Mouse (Mus musculus) hindbrain, postnatal 0 days (tissue): ENCODE data around the gene Vps53. TPM values are rescaled to one million over a fixed set of nuclear protein-coding genes. Genes with fewer than 3 reads are reported as not detected.

ENCODE experiments used
- ATAC-seq: fragments of 200-750 bp; cut with Nextera tagmentation; 2 replicates; pipeline ENCODE4 v1.8.0; 2017; ENCODE audit warnings: mild to moderate bottlenecking, moderate TSS enrichment, moderate library complexity
- DNase-seq: peaks from one replicate; pipeline ENCODE4 v3.0.0-alpha.2; 2015; ENCODE audit warnings: low spot score
- H3K27ac ChIP-seq: fragments of 300-500 bp; sonication (generic); 2 replicates; pipeline ENCODE4 v1.5.1; 2014; ENCODE audit warnings: mild to moderate bottlenecking
- H3K27me3 ChIP-seq: fragments of 300-500 bp; sonication (generic); 2 replicates; pipeline ENCODE4 v1.6.1; 2014; ENCODE audit warnings: low read length, mixed read lengths; ENCODE audit not compliant: insufficient read depth
- H3K36me3 ChIP-seq: fragments of 300-500 bp; sonication (generic); 2 replicates; pipeline ENCODE4 v1.6.1; 2014; ENCODE audit warnings: low read length, mixed read lengths; ENCODE audit not compliant: insufficient read depth
- H3K4me1 ChIP-seq: fragments of 300-500 bp; sonication (generic); 2 replicates; pipeline ENCODE4 v1.6.1; 2014; ENCODE audit warnings: antibody characterized with exemption, low read length, mixed read lengths; ENCODE audit not compliant: insufficient read depth
- H3K4me2 ChIP-seq: fragments of 300-500 bp; sonication (generic); 2 replicates; pipeline ENCODE4 v1.6.1; 2014; ENCODE audit warnings: low read depth, mild to moderate bottlenecking, low read length, moderate library complexity, mixed read lengths
- H3K4me3 ChIP-seq: fragments of 300-500 bp; sonication (generic); 2 replicates; pipeline ENCODE4 v1.5.1; 2014; ENCODE audit warnings: low read length
- H3K9ac ChIP-seq: fragments of 300-500 bp; sonication (generic); replicated peaks from 2 replicates; pipeline ENCODE4 v1.6.1; 2014; ENCODE audit warnings: mild to moderate bottlenecking, low read length, moderate library complexity, mixed read lengths
- H3K9me3 ChIP-seq: fragments of 300-500 bp; sonication (generic); 2 replicates; pipeline ENCODE4 v1.6.1; 2016; ENCODE audit warnings: low read length, mixed read lengths
- CTCF ChIP-seq: IDR thresholded peaks from 2 replicates; pipeline ENCODE4 v1.5.1; 2016; ENCODE audit warnings: antibody characterized with exemption, control low read depth, low read depth
- WGBS: fragments of 180-500 bp; shearing (Covaris S2); extraction: QIAGEN DNeasy Blood & Tissue Kit; methylation state at CpG from one replicate; pipeline ENCODE4 v1.1.7; 2014; 5-methylcytosine and 5-hydroxymethylcytosine counted together
- polyA plus RNA-seq: library from polyadenylated mRNA; unstranded; fragments of >200 nt; fragmentation: Nextera tagmentation; extraction: Ambion mirVana; gene quantifications from 2 replicates; pipeline ENCODE4 v1.2.1, GENCODE M21; 2015
- total RNA-seq: library from RNA; depleted of rRNA; stranded (reverse); fragments of >200 nt; gene quantifications from 2 replicates; pipeline ENCODE4 v1.2.3, GENCODE M21; 2014; rRNA removed

Vps53 gene
- total RNA-seq (39.2 and 42.8 TPM in 2 replicates), polyA plus RNA-seq (58.9 and 59.0 TPM in 2 replicates)

GRCm38 (mm10) chr11:76179495-76180145 is at the start of gene Vps53, which contains the start of gene Fam57a:
Gene Vps53, minus strand, starts transcription at chr11:76179647.
Gene Fam57a, plus strand, starts transcription at chr11:76179671.
- peak; percentile 94 for DNase-seq
- under 1% methylated on average over 37 of the region's 37 CpGs for WGBS
- H3K9me3 ChIP-seq: no peaks in the 10 kb centered on the region
- no peaks in the 10 kb centered on the region for H3K4me1 ChIP-seq
- peak within 1 kb of the TSS; percentile 89 for H3K27ac ChIP-seq
- H3K4me3 ChIP-seq: peak within 1 kb of the TSS; percentile 88
- H3K4me2 ChIP-seq: peak within 1 kb of the TSS; percentile 91
- no peaks in the 10 kb centered on the region for H3K27me3 ChIP-seq
- peak within 1 kb of the TSS; percentile 81 for H3K9ac ChIP-seq
- no peaks in the 10 kb centered on the region for H3K36me3 ChIP-seq
- peak; percentile 94 for ATAC-seq
- peak; percentile 7; the same call in 1 of the 2 replicates for TF ChIP-seq CTCF

DNA sequence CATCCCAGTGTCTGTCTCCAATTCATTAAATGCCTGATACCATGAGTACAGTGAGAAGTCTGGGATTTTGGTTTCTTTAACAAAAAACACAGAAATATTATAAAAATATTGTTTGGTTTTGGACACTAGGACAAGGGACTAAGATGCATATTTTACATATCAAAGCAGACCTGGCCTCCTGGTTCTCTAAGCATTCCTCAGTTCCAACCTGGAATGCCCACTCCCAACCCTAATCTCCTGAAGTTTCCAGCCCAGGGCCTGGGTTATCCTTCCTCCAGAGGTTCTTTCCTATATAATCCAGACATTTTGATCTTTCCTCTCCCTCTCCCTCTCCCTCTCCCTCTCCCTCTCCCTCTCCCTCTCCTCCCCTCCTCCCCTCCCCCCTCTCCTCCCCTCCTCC is 45.6 kb upstream of the Vps53 start:
- Histone ChIP-seq H3K9me3 (no peaks in the 10 kb centered on the region), H3K4me2 (no peak overlapping the region), H3K36me3 (peaks cover 21% of the 10 kb centered on the region; the same call in 1 of the 2 replicates), H3K27ac (no peak overlapping the region), H3K27me3 (no peaks in the 10 kb centered on the region), H3K4me3 (no peak overlapping the region), H3K4me1 (no peaks in the 10 kb centered on the region), H3K9ac (no peak overlapping the region)
- ATAC-seq: no peak
- DNase-seq: no peak
- TF ChIP-seq CTCF: no peak

- Histone ChIP-seq H3K4me1 (no peaks in the 10 kb centered on the region), H3K36me3 (peaks cover 21% of the 10 kb centered on the region; the same call in 1 of the 2 replicates), H3K4me2 (no peak overlapping the region), H3K9ac (no peak overlapping the region), H3K4me3 (no peak overlapping the region), H3K27me3 (no peaks in the 10 kb centered on the region), H3K9me3 (no peaks in the 10 kb centered on the region), H3K27ac (no peak overlapping the region)
- no peak for DNase-seq
- ATAC-seq: no peak
- 89% methylated on average over 5 of the region's 5 CpGs for WGBS
- no peak for TF ChIP-seq CTCF
These were observed 45.2 kb upstream of the Vps53 start for GRCm38 (mm10) chr11:76224631-76225030.

DNA sequence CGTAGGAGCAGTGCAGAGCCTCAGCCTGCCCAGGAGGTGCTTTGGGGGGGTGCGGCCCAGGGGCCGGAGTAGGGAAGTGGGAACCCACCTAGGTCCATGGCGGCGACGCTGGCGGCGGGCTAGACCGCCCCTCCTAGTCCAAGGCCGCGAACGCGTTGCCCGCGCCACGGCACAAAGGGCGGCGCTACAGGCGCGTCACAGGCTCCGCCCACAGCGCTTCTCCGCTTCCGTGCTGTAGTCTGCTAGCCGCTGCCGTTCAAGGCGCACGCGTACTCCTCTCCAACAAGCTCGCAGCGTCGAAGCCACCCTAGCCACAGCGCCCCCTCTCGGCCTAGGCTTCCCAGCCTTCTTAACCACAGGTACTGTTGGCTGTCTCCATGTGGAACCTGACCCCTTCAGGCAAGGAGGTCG is 37.9 kb upstream of the Vps53 start, which contains the start of the genes Dbil5 and Gemin4:
Gene Dbil5, plus strand, starts transcription at position 219 of the 411 bp plus-strand sequence.
Gene Gemin4, minus strand, starts transcription at position 275 of the 411 bp plus-strand sequence.
- WGBS: under 1% methylated on average over 28 of the region's 35 CpGs
- 0 out of 2 replicates have a peak, but pooled peaks cover 3% of the 10 kb centered on the region for H3K4me1 ChIP-seq
- peak; percentile 99 for TF ChIP-seq CTCF
- H3K4me3 ChIP-seq: peak within 1 kb of the TSS; percentile 85
- peaks cover 19% of the 10 kb centered on the region; the same call in 1 of the 2 replicates for H3K36me3 ChIP-seq
- peak within 1 kb of the TSS; percentile 88 for H3K9ac ChIP-seq
- DNase-seq (peak; percentile 98), ATAC-seq (peak; percentile 99)
- no peaks in the 10 kb centered on the region for H3K27me3 ChIP-seq
- no peaks in the 10 kb centered on the region for H3K9me3 ChIP-seq
- peak within 1 kb of the TSS; percentile 91 for H3K27ac ChIP-seq
- H3K4me2 ChIP-seq: peak within 1 kb of the TSS; percentile 94

- H3K9me3 ChIP-seq: no peaks in the 10 kb centered on the region
- no peaks in the 10 kb centered on the region for H3K27me3 ChIP-seq
- H3K4me3 ChIP-seq: peak overlapping the region; percentile 85
- WGBS: under 1% methylated on average over 33 of the region's 33 CpGs
- no peak for TF ChIP-seq CTCF
- H3K27ac ChIP-seq: peak overlapping the region; percentile 91
- peaks cover 21% of the 10 kb centered on the region; the same call in 1 of the 2 replicates for H3K36me3 ChIP-seq
- H3K9ac ChIP-seq: peak overlapping the region; percentile 88
- peak; percentile 62 for DNase-seq
- 0 out of 2 replicates have a peak, but pooled peaks cover 3% of the 10 kb centered on the region for H3K4me1 ChIP-seq
- H3K4me2 ChIP-seq: peak overlapping the region; percentile 94
- peak; percentile 89 for ATAC-seq
These were observed 37.4 kb upstream of the Vps53 start for GRCm38 (mm10) chr11:76216681-76217389.

- Histone ChIP-seq H3K36me3 (peaks cover 17% of the 10 kb centered on the region; the same call in 1 of the 2 replicates), H3K4me3 (peak overlapping the region; percentile 85; the same call in 1 of the 2 replicates), H3K27ac (no peak overlapping the region), H3K9me3 (no peaks in the 10 kb centered on the region), H3K9ac (no peak overlapping the region; the same call in 1 of the 2 replicates), H3K4me2 (peak overlapping the region; percentile 94), H3K4me1 (0 out of 2 replicates have a peak, but pooled peaks cover 3% of the 10 kb centered on the region), H3K27me3 (no peaks in the 10 kb centered on the region)
- ATAC-seq (no peak), DNase-seq (no peak)
- WGBS: 92% methylated on average over 5 of the region's 5 CpGs
- no peak for TF ChIP-seq CTCF
These were observed 36.6 kb upstream of the Vps53 start for GRCm38 (mm10) chr11:76216049-76216540.
